Mouse (Mus musculus): ENCODE results near the gene Mlxip. TPM values are rescaled to one million over a fixed set of nuclear protein-coding genes. Genes with fewer than 3 reads are reported as not detected.

Mlxip gene
- polyA plus RNA-seq, 1 experiment from 2014 or later: 17.4 TPM

DNA sequence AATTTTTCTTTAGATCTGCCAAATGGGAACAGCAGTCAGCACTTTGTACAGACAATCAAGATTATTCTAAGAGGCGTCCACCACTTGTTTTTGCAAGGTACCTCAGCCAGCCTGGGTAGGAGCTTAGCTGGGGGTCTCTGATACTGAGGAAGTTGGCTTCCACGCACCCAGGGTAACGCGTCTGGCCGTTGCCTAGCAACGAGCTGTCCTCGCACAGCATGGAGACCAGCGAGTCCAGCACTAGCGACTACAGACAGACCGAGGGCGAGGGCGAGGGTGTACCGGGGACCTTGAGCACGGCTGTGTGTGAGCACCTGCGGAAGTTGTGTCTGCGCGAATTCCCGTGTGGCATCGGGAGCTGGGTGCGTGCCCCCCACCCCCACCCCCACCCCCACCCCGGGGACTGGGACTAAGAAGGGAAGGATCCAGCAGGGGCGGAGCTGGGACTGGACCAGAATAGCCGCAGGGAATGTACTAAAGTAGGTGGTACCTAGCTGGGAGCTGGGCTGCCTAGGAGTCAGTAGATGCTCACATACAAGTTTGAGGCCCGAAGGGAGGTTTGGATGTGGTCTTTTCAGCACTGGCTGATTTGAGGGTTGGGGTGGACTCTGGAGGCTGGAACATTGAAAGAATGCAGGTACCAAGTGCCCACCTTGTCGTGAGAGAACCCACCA is 94.7 kb downstream of the Mlxip start, which contains the start of the genes Lrrc43 and Il31:
TSS of gene Lrrc43 (plus strand) at position 194 of the 674 bp plus-strand sequence.
TSS of gene Il31 (minus strand) at position 378 of the 674 bp plus-strand sequence.
- WGBS: 6% methylated on average over 25 of the region's 25 CpGs
- H3K27ac ChIP-seq: no peak within 1 kb of the TSS
- H3K4me1 ChIP-seq: peaks cover 10% of the 10 kb centered on the region; the same call in 1 of the 2 replicates
- ATAC-seq (ENCODE audit: insufficient number of reproducible peaks, insufficient read depth, low FRiP score, low TSS enrichment): 0 out of 2 replicates have a peak, but pooled peaks have one; percentile 15
- peak within 1 kb of the TSS; percentile 19; the same call in 1 of the 2 replicates for H3K4me3 ChIP-seq
- H3K9me3 ChIP-seq: no peaks in the 10 kb centered on the region
- H3K4me2 ChIP-seq (replicated peaks): peak within 1 kb of the TSS; percentile 50
- no peaks in the 10 kb centered on the region for H3K27me3 ChIP-seq
- peak within 1 kb of the TSS; percentile 50; the same call in 1 of the 2 replicates for H3K9ac ChIP-seq
- H3K36me3 ChIP-seq: no peaks in the 10 kb centered on the region

DNA sequence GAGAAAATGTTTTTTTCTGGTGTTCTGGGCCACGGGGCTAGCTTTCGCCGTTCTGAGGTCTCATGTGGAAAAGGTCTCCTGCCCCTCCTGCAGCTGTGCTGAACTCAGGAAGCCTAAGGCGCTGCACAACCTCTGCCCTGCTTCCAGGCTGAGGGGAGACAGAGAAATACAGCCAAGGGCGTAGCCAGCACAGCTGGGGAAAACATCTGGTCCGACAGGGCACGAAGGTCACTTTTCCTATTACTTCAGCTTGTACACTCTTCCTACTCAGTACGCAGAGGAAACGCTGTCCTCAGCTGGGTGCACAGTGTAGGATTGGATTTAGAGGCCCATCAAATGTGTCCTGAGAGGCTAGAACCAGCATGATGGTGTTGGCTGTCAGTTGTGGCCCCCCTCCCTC is 95.3 kb downstream of the Mlxip start:
- H3K4me3 ChIP-seq: no peak overlapping the region
- no peak overlapping the region for H3K9ac ChIP-seq
- H3K4me2 ChIP-seq (replicated peaks): no peak overlapping the region
- no peaks in the 10 kb centered on the region for H3K9me3 ChIP-seq
- WGBS: 43% methylated on average over 9 of the region's 9 CpGs
- ATAC-seq (ENCODE audit: insufficient number of reproducible peaks, insufficient read depth, low FRiP score, low TSS enrichment): no peak
- H3K36me3 ChIP-seq: no peaks in the 10 kb centered on the region
- no peaks in the 10 kb centered on the region for H3K27me3 ChIP-seq
- H3K4me1 ChIP-seq: peaks cover 10% of the 10 kb centered on the region; the same call in 1 of the 2 replicates
- no peak overlapping the region for H3K27ac ChIP-seq

DNA sequence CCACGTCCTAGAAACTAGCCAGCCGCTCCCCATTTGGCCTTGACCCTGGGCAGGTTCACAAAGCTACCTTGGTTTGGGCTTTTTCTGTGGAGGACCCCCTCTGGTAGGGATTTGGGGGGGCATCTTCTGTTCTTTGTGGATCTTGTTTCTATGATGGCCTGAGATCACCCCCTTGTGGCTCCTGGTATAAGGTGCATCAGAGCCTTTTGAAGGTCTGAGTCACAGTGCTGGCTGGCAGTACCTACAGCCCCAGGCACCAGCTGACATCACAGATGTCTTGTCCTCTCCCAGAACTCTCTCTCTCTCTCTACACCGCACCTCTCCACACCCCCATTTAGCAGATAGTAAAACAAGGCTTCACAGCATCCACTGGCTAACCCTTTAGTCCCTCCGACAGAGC is 105.1 kb downstream of the Mlxip start:
- WGBS: 39% methylated on average over 4 of the region's 4 CpGs
- H3K27ac ChIP-seq: no peak overlapping the region
- H3K4me1 ChIP-seq: peaks cover 14% of the 10 kb centered on the region
- no peaks in the 10 kb centered on the region for H3K9me3 ChIP-seq
- no peaks in the 10 kb centered on the region for H3K27me3 ChIP-seq
- no peak overlapping the region for H3K4me3 ChIP-seq
- no peak overlapping the region for H3K9ac ChIP-seq
- no peaks in the 10 kb centered on the region for H3K36me3 ChIP-seq
- no peak overlapping the region for H3K4me2 ChIP-seq (replicated peaks)
- ATAC-seq (ENCODE audit: insufficient number of reproducible peaks, insufficient read depth, low FRiP score, low TSS enrichment): no peak

DNA sequence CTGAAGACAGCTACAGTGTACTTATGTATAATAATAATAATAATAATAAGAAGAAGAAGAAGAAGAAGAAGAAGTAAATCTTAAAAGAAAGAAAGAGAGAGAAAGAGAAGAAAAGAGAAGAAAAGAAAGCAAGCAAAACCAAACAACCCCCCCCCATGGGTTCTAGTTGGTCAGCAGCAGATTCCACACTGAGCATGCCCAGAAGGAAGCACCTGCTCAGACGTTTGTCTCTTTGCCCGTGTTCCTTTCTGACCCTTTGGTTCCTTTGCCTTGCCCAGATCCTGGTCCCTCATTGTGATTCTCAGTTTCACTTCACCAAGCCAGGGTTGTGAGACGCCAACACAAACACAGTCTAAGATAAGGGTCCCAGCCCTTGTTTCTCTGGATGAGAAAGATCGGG is 107.4 kb downstream of the Mlxip start:
- H3K4me3 ChIP-seq: no peak overlapping the region
- H3K27me3 ChIP-seq: peaks cover 10% of the 10 kb centered on the region
- no peak for ATAC-seq (ENCODE audit: insufficient number of reproducible peaks, insufficient read depth, low FRiP score, low TSS enrichment)
- WGBS: 71% methylated on average over 4 of the region's 4 CpGs
- no peak overlapping the region for H3K27ac ChIP-seq
- no peak overlapping the region for H3K9ac ChIP-seq
- H3K9me3 ChIP-seq: no peaks in the 10 kb centered on the region
- H3K4me1 ChIP-seq: peaks cover 8% of the 10 kb centered on the region
- no peak overlapping the region for H3K4me2 ChIP-seq (replicated peaks)
- H3K36me3 ChIP-seq: no peaks in the 10 kb centered on the region

Other genes with a start within 250 kb of the Mlxip start
- gene Psmd9, start 225.4 kb upstream of the Mlxip start, polyA plus RNA-seq (2016; fragmentation: Nextera tagmentation; extraction: Ambion mirVana): 89.0 and 95.5 TPM in 2 replicates
- gene Hpd, start 212.1 kb upstream of the Mlxip start, polyA plus RNA-seq (2016; fragmentation: Nextera tagmentation; extraction: Ambion mirVana): not detected in 2 replicates
- gene Wdr66, start 142.7 kb upstream of the Mlxip start, polyA plus RNA-seq (2016; fragmentation: Nextera tagmentation; extraction: Ambion mirVana): 5.6 and 6.4 TPM in 2 replicates
- gene Bcl7a, start 51.0 kb upstream of the Mlxip start, polyA plus RNA-seq (2016; fragmentation: Nextera tagmentation; extraction: Ambion mirVana): 41.8 and 44.7 TPM in 2 replicates
- gene Lrrc43, start 94.5 kb downstream of the Mlxip start, polyA plus RNA-seq (2016; fragmentation: Nextera tagmentation; extraction: Ambion mirVana): not detected in 2 replicates
- gene Il31, start 94.7 kb downstream of the Mlxip start, polyA plus RNA-seq (2016; fragmentation: Nextera tagmentation; extraction: Ambion mirVana): not detected in 2 replicates
- 1.3 and 2.2 TPM in 2 replicates for gene B3gnt4, start 115.7 kb downstream of the Mlxip start, polyA plus RNA-seq (2016; fragmentation: Nextera tagmentation; extraction: Ambion mirVana)
- gene Diablo, start 129.4 kb downstream of the Mlxip start, polyA plus RNA-seq (2016; fragmentation: Nextera tagmentation; extraction: Ambion mirVana): 121 and 125 TPM in 2 replicates
- 1.5 and 3.4 TPM in 2 replicates for gene Gm49027, start 130.7 kb downstream of the Mlxip start, polyA plus RNA-seq (2016; fragmentation: Nextera tagmentation; extraction: Ambion mirVana)
- gene Vps33a, start 178.2 kb downstream of the Mlxip start, polyA plus RNA-seq (2016; fragmentation: Nextera tagmentation; extraction: Ambion mirVana): 26.8 and 27.4 TPM in 2 replicates

All from embryonic facial prominence, embryonic 12.5 days (tissue).